Mouse (Mus musculus) small intestine, adult 2 months (tissue): Measurements from ENCODE around the gene Pcgf2.

Experiments
- CTCF ChIP-seq: fragments of 200-500 bp; IDR thresholded peaks from 2 replicates; pipeline ENCODE4 v1.5.1; 2012; ENCODE audit warnings: low read depth, mild to moderate bottlenecking, control low read depth, inconsistent platforms, low read length, moderate library complexity, mixed read lengths; ENCODE audit not compliant: insufficient replicate concordance, insufficient read length; ENCODE audit errors: extremely low read depth
- POLR2A ChIP-seq: fragments of 200-500 bp; IDR thresholded peaks from 2 replicates; pipeline ENCODE4 v1.6.1; 2012; ENCODE audit warnings: low read depth, mild to moderate bottlenecking, control low read depth, inconsistent platforms, low read length, moderate library complexity

DNA sequence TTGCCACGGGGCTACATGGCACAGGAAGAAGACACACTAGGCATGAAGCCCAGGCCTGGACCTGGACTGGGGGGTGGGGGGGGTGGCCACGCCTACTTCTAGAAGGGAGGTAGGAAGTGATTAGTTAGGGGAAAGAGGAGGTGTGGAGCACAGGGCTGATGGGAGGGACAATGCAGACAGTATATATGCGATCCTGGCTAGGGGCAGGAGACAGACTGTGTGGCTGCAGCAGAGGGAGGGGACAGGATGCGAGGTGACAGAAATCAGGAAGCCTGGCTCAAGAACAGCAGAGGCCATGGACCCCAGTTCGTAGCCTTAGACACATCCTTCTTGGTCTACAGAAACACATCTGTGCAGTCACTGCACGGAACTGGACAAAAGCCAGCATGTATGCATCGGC, 23.4 kb upstream of the Pcgf2 start:
- no peak for TF ChIP-seq CTCF
- no peak for TF ChIP-seq POLR2A
